Mouse (Mus musculus) testis, adult 2 months (tissue): ENCODE data around the gene Setdb1.
"Not testable (repeated sequence)": the region's sequence is repeated elsewhere in the genome, so short reads cannot be mapped to it uniquely, and the experiment has no call there.

ENCODE experiments used
- CTCF ChIP-seq: fragments of 200-500 bp; IDR thresholded peaks from 2 replicates; pipeline ENCODE4 v1.5.1; 2012; ENCODE audit warnings: low read depth, mild to moderate bottlenecking, inconsistent platforms, low read length, moderate library complexity; ENCODE audit not compliant: control insufficient read depth, insufficient read depth, insufficient replicate concordance
- POLR2A ChIP-seq: fragments of 200-500 bp; IDR thresholded peaks from 2 replicates; pipeline ENCODE4 v1.6.1; 2012; ENCODE audit warnings: low read depth, mild to moderate bottlenecking, inconsistent platforms, low read length, moderate library complexity; ENCODE audit not compliant: control insufficient read depth

- not testable (repeated sequence) for TF ChIP-seq POLR2A, CTCF
Observed at GRCm38 (mm10) chr3:95348343-95348742, 8.7 kb downstream of the Setdb1 start.
